Mouse (Mus musculus) erythroblast, embryonic 14.5 days (primary cell): ENCODE measurements around the gene Phldb2.

ENCODE experiments used
- GATA1 ChIP-seq: IDR thresholded peaks from 2 replicates; pipeline ENCODE4 v1.6.1; 2012; ENCODE audit warnings: low read length, inconsistent platforms, mixed read lengths
- TAL1 ChIP-seq: IDR thresholded peaks from 3 replicates; pipeline ENCODE4 v1.6.1; 2012; ENCODE audit warnings: low read length, inconsistent platforms, mixed read lengths

DNA sequence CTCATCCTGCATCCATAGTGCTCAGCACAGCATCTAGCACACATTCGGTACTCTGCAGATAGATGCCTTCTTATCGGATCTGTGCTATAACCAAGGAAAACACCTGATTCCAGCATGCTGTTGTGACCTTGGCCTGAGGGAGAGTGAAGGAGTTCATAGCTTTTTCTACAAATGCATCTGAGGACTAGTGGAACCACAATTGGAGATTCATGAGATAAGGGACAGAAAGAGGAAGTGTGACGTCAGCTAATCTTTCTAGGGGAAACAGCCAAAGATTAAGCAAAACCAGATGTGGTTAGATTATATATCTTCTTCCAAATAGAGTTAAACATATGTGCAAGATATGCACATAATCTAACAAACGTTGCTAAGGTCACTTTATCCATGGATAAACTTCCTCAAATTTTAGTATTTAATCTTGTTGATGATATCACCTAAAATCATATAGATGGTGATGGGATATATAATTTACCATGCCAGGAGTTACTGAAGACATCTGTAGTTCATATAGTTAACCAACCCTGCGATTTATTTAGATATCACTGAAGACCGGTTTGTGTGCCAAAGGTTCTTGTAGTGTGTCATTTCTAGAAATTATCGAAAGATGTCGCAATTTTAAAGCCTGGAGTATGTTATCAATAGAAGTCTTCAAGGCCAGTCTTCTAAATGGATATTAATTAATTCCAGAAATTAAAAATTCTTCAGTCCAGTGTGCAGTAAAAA lies 11.1 kb downstream of the Phldb2 start:
- TF ChIP-seq GATA1 (no peak), TAL1 (no peak)
